Mouse (Mus musculus): Measurements from ENCODE around the gene Serpinc1.

Serpinc1 gene

DNA sequence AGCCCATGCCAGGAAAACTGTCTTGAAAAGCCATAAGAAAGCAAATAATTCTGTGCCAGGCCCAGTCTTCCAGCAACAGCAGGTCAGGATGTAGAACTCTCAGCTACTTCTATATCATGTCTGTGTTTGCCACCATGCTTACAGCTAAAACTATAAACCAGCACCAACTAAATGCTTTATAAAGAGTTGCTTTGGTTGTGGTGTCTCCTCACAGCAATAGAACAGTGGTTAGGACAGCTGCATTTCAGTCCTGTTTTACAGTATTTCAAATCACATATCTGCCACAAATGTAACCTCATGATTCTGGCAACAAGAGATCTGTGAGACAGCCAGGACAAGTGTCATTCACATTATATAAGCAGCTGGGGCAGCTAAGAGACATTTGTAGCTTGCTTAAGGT is 62.5 kb downstream of the Serpinc1 start:
- intact Hi-C loops (cut with DNase I), result no loop called here

DNA sequence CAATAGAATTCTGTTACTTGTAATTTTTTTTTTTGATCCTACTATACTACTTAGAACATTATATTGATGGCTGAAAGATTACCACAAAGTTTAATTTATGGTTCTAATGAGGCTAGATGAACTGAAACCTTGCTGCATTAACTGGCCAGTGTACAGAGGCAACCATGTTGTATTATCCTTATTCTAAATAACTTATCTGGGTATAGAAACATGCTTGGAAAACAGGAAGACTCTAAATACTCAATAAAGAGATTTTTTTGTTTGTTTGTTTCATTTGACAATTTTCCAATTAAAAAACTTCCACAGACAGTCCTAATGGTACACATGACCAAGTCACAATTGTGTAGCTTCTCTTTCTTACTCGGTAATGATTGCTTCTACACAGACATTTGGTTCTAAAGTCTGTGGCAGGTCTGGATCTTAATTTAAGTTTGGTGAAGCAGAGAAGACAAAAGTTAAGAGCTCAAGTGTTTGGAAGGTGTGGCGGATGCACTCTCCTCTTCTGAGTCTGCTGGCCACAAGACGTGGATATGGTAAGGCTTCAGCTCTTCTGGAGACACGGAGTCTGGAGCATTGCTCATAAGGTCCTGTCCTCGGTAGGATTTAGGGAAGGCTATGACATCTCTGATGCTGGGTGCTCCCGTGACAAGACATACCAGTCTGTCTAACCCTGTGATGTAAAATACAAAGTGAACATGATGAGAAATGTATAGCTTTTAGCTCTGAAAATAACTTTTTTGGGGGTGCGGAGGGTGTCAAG is 63.1 kb downstream of the Serpinc1 start:
- intact Hi-C loops (cut with DNase I), result no loop called here

DNA sequence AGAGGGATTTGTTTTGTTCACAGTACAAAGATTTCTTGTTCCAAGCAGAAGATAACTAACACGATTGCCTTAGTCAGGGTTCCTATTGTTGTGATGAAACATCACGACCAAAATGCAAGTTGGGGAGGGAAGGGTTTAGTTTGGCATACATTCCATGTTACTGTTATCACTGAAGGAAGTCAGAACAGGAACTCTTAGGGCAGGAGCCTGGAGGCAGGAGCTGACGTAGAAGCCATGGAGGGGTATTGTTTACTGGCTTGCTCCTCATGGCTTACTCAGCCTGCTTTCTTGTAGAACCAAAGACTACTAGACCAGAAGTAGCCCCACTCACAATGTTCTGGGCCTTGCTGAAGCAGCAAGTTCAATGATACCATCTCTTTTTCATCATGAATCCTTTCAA is 68.6 kb downstream of the Serpinc1 start:
- intact Hi-C loops (cut with DNase I), result no loop called here

All from adrenal gland (tissue).